Mouse (Mus musculus) limb, embryonic 10.5 days (tissue): Measurements from ENCODE around the gene Reg3a. TPM values are rescaled to one million over a fixed set of nuclear protein-coding genes. Genes with fewer than 3 reads are reported as not detected.

Source experiments
- polyA plus RNA-seq: library from polyadenylated mRNA; unstranded; fragments of >200 nt; fragmentation: Nextera tagmentation; extraction: Ambion mirVana; gene quantifications from 2 replicates; pipeline ENCODE4 v1.2.1, GENCODE M21; 2016

Reg3a gene
- polyA plus RNA-seq, 1 experiment from 2014 or later: not detected

Other genes starting within 250 kb of the Reg3a start
- gene Reg3b, start 10.1 kb upstream of the Reg3a start, polyA plus RNA-seq: not detected in 2 replicates
- not detected in 2 replicates for gene Reg3d, start 1.8 kb upstream of the Reg3a start, polyA plus RNA-seq
- gene Reg2, start 14.9 kb downstream of the Reg3a start, polyA plus RNA-seq: not detected in 2 replicates
- gene Reg1, start 42.0 kb downstream of the Reg3a start, polyA plus RNA-seq: not detected in 2 replicates
- gene Reg3g, start 88.2 kb downstream of the Reg3a start, polyA plus RNA-seq: not detected in 2 replicates